Mouse (Mus musculus): ENCODE measurements around the gene Ccn2.

The Ccn2 gene

DNA sequence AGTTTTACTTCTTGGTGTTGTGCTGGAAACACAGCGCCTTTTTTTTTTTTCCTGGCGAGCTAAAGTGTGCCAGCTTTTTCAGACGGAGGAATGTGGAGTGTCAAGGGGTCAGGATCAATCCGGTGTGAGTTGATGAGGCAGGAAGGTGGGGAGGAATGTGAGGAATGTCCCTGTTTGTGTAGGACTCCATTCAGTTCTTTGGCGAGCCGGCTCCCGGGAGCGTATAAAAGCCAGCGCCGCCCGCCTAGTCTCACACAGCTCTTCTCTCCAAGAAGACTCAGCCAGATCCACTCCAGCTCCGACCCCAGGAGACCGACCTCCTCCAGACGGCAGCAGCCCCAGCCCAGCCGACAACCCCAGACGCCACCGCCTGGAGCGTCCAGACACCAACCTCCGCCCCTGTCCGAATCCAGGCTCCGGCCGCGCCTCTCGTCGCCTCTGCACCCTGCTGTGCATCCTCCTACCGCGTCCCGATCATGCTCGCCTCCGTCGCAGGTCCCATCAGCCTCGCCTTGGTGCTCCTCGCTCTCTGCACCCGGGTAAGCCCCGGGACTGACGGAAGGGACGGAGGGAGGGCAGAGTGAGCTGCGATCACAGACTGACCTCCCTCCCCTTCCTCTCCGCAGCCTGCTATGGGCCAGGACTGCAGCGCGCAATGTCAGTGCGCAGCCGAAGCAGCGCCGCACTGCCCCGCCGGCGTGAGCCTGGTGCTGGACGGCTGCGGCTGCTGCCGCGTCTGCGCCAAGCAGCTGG lies at the start of gene Ccn2:
Gene Ccn2, plus strand, starts transcription at position 193 of the 753 bp plus-strand sequence.
- DNase-seq, result peak; percentile 49 to 63

DNA sequence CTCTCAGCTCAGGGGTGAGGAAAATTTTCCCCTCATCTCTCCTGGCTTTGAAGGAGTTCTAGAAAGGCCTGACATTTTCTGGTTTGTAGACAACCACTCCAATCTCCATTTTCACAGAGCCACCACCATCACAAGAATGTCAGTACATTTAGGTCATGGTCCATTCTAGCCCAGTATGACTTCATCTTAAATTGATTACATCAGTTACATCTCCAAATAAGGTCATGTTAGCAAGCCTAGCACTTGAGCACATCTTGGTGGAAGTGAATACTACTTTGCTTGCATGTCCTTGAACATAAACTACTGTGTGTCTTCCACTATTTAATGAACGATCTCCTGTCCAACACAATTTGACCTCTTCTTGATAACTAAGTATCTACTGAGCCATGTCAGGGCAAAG lies 42.4 kb upstream of the Ccn2 start:
- DNase-seq, result no peak

GRCm38 (mm10) chr10:24554091-24554490 lies 41.2 kb upstream of the Ccn2 start:
- DNase-seq, result no peak

GRCm38 (mm10) chr10:24558366-24558765 lies 36.9 kb upstream of the Ccn2 start:
- DNase-seq, result no peak

GRCm38 (mm10) chr10:24569691-24570420 lies 25.4 kb upstream of the Ccn2 start:
- no peak for DNase-seq

GRCm38 (mm10) chr10:24572044-24572960 lies 22.9 kb upstream of the Ccn2 start:
- DNase-seq, result no peak

- DNase-seq, result no peak
Measured at GRCm38 (mm10) chr10:24573484-24573883, 21.8 kb upstream of the Ccn2 start.

GRCm38 (mm10) chr10:24581076-24581475 lies 14.2 kb upstream of the Ccn2 start:
- DNase-seq, result no peak

GRCm38 (mm10) chr10:24588824-24589223 lies 6.4 kb upstream of the Ccn2 start:
- no peak for DNase-seq

DNA sequence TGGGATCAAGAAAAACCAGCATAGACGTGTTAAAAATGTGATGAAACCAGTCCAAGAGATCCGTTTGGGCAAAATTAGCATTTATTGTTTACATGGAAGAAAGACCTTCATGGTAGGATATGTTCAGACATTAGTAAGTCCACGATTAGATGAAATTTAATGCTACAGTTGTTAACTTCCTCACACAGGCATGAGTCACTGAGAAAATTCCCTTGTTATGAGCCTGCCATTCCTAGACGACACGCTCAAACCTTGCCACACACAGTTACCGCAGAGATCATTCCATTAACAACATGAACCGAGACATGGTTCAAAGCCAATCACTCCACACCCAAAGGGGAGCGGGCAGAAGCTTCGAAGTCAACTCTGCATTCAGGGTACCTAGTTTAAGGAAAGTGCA lies 6.0 kb upstream of the Ccn2 start:
- DNase-seq, result no peak

DNA sequence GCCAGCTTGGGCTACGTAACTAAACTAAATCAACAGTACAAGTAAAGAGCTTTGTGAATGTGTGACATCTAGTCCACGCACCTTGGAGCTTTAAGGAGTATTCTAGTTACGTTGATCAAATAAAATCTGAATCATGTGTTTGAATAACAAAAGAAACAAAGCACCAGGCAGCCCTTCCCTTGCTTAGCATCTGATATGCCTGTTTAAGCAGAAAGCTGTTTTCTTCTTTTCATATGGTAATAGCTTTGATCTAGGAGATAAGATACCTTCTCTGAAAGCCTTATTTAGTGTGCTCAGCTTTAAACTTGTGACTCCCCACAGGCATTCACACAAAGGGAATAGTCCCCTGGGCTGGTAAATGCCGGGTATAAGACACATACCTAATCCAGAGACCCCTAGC lies 4.7 kb upstream of the Ccn2 start:
- no peak for DNase-seq

DNA sequence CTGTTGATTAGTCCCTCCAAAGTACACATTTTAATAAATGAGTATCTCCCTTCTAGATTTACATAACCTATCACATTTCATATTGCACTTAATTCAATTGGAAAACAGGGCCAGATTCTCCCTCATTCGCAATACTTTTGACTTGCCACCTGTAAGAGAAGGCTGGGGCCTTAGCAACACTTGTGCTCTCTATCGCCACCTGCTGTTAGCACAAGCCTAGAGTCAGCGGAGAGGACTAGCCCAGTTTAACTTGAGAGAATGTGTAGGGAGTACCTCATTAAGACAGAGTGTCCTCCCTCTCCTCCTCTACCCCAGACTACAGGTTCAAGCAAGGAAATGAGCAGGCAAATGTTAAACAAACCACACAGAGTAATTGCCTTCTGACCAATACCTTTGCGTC lies 4.1 kb upstream of the Ccn2 start:
- peak; percentile 90 to 92 for DNase-seq

GRCm38 (mm10) chr10:24591741-24592140 lies 3.5 kb upstream of the Ccn2 start:
- no peak for DNase-seq

DNA sequence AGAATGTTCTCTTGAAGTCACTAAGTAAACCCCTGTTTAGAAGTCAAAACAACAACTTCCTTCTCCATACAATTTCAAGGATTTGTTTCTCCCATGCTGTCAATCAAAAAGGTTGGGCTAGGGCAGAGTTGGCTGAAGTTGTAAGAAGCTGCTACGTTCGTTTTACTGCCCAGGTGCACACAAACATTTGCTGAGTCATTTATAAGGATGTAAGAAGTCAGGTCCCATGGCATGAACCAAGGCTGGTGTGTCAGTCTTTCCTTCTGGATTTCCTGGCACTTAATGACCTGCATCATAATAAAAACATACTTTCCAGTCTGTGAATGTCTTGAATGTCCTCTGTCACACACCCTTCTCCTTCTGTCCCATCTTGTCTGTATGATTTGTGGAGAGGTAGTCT lies 2.9 kb upstream of the Ccn2 start:
- no peak for DNase-seq

DNA sequence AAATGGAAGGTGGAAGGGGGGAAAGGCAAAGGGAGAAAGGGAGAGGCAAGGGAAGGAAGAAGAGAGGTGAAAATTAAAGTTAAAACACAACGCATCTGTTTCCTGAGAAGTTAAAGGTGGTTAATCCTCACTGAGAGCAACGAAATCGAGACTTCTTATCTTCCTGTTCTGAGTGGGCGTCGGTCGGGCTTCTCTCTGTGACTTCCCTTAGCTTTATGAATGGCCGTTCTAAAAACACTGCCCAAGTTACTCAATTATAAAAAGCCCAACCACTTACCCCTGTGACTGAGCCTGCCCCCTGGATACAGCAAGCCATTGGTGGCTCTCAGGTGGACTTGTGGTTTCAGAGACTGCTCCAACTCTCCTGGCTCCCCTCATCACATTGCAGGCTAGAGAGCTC lies 2.3 kb upstream of the Ccn2 start:
- no peak for DNase-seq

- DNase-seq, result no peak
Measured at GRCm38 (mm10) chr10:24593556-24593955, 1.7 kb upstream of the Ccn2 start.

DNA sequence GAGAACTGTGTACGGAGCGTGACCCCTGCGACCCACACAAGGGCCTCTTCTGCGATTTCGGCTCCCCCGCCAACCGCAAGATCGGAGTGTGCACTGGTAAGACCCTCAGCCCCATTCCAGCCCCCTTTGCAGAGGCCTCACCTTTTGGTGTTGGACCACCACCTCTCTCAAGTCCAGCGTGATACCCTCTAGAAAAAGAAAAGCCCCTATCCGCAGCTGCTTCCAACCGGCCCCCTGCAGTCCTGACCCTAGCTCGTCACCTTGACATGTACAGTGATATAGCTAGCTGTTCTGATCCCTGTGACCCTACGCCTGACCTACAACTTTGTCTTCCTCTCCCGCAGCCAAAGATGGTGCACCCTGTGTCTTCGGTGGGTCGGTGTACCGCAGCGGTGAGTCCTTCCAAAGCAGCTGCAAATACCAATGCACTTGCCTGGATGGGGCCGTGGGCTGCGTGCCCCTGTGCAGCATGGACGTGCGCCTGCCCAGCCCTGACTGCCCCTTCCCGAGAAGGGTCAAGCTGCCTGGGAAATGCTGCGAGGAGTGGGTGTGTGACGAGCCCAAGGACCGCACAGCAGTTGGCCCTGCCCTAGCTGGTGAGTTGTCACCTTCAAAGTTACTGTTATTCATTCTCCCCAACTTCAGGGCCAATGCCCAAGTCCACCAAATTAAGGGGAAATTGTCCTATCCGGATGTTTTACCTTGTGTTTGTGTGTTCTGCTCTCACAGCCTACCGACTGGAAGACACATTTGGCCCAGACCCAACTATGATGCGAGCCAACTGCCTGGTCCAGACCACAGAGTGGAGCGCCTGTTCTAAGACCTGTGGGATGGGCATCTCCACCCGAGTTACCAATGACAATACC lies 994 bp downstream of the Ccn2 start:
- peak; percentile 85 to 86 for DNase-seq

DNA sequence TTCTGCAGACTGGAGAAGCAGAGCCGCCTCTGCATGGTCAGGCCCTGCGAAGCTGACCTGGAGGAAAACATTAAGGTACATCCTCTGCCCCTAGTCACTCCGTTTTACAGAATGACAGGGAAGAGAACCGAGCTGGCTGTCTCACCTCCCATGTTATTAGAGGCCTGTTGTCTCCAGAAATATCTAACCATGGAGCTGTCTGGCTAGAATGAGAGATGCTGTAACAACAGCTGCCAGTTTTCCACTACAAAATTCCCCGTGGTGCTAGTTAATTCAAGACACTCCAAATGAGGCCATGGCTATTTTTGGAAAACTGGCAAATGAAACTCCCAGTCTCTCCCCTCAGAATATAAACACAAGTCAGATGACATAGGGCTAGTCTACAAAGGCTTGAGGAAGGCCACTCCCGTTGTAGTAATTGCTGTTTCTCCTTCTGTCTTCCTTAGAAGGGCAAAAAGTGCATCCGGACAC lies 1.7 kb downstream of the Ccn2 start:
- DNase-seq, result peak; percentile 16 to 48

- no peak for DNase-seq
Measured at GRCm38 (mm10) chr10:24597789-24598188, 2.5 kb downstream of the Ccn2 start.

DNA sequence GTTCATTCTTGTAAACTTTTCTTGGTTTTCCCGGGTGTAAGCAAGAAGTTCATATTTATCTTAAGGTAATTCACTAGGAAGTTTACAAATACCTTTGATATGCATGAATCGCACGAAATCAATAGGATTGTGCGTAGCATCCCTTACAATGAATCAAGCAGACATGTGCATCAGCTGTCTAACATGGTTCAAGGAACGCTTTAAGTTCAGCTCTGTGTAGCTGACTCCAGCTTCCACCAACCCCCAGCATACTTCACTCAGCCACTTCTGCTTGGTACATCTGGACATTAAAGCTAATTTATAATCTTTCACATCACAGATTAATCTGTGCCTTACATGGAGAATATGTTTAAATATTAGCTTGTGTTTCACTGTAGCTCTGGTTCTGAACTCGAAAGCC lies 3.5 kb downstream of the Ccn2 start:
- no peak for DNase-seq

GRCm38 (mm10) chr10:24599802-24600201 lies 4.6 kb downstream of the Ccn2 start:
- DNase-seq, result no peak

- DNase-seq, result no peak
Measured at GRCm38 (mm10) chr10:24603035-24603434, 7.8 kb downstream of the Ccn2 start.

Data from cerebellum, postnatal 10 days (tissue).